Mouse (Mus musculus) testis, adult 2 months (tissue): ENCODE measurements around the gene Dtnb.

Experiments used
- CTCF ChIP-seq: fragments of 200-500 bp; IDR thresholded peaks from 2 replicates; pipeline ENCODE4 v1.5.1; 2012; ENCODE audit warnings: low read depth, mild to moderate bottlenecking, inconsistent platforms, low read length, moderate library complexity; ENCODE audit not compliant: control insufficient read depth, insufficient read depth, insufficient replicate concordance
- POLR2A ChIP-seq: fragments of 200-500 bp; IDR thresholded peaks from 2 replicates; pipeline ENCODE4 v1.6.1; 2012; ENCODE audit warnings: low read depth, mild to moderate bottlenecking, inconsistent platforms, low read length, moderate library complexity; ENCODE audit not compliant: control insufficient read depth

DNA sequence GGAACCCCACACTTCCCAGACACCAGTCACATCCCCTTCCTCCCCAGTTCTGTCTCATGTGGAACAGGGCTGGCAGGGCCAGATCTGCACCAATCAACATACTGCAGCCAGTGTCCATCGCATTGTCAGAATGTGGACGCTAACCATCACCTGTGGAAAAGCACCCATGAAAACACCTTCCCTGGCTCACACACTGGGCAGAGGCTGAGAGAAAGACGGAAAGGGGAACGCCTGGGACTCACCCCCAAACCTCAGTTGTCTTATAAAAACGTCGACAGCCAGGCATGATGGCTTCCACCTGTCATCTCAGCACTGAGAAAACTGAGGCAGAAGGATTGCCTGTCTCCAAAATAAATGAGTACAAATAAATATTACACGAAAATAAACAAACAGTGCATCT lies 219.1 kb downstream of the Dtnb start:
- TF ChIP-seq CTCF (no peak), POLR2A (no peak)
